Mouse (Mus musculus): Measurements from ENCODE around the gene Otof. TPM values are rescaled to one million over a fixed set of nuclear protein-coding genes. Genes with fewer than 3 reads are reported as not detected.

Gene Otof
- total and polyA plus RNA-seq, 3 experiments = under 0.01 TPM; not detected in 2

DNA sequence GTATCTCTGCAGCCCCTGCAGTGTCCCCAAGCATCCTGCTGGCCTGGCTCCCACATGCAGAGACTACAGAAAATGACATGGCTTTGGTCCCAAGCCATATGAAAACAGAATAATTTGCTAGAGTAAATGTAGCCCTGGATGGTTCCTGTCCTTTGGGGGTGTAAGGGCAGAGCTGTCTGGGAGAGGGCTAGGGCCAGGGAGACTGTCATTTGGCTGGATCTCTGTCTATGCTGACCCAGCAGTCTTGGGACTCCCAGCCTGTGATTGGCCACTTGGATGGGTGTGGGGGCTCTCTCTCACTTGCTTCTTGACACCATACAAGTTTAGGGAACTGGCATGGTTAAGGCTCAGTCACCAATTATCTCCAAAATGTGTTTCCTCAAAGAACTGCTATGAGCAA is 28.5 kb upstream of the Otof start:
- Histone ChIP-seq H3K9me3 (replicated peaks) (no peaks in the 10 kb centered on the region), H3K4me3 (ENCODE audit: low read depth, low read length) (no peak overlapping the region), H3K4me1 (ENCODE audit: insufficient read depth, low read depth, low read length) (no peaks in the 10 kb centered on the region), H3K36me3 (replicated peaks) (no peaks in the 10 kb centered on the region), H3K27me3 (ENCODE audit: insufficient read depth, low read length) (peaks cover 3% of the 10 kb centered on the region; the same call in 1 of the 2 replicates)
- DNase-seq (ENCODE audit: low spot score) = no peak
- no peak for ATAC-seq (ENCODE audit: extremely low read depth, insufficient number of reproducible peaks, low FRiP score, poor library complexity, severe bottlenecking)
- no peak for TF ChIP-seq GATA1 (IDR thresholded peaks at IDR 0.05; ENCODE audit: borderline replicate concordance, low read length)
- TF ChIP-seq TAL1 (conservative IDR thresholded peaks at IDR 0.05; ENCODE audit: low read depth, low read length) = no peak
- TF ChIP-seq POLR2AphosphoS5 (IDR thresholded peaks at IDR 0.05; ENCODE audit: insufficient replicate concordance, low read depth, low read length) = no peak
- no peak for TF ChIP-seq GATA2 (IDR thresholded peaks at IDR 0.05; ENCODE audit: borderline replicate concordance, low read depth, low read length)
- no peak for TF ChIP-seq CTCF (IDR thresholded peaks at IDR 0.05; ENCODE audit: low read depth, low read length)

DNA sequence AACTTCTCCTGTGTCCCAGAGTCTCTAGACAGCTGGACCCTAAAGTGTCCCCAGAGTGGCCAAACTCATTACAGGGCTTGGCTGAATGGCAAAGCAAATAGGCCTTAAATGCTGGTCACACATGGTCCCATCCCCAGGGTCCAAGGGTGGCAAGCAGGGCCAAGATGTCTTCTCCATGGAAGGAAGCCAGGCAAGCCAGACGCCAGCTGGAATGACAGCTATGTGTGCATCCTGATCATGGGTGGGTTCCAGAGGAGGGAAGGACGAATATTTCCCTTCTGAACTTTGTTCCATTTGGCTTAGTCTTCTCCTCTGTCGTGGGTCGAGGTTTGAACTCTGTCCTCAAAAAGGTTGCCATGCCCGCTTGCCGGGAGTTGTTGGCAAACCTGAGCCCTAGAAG is 23.4 kb upstream of the Otof start:
- TF ChIP-seq CTCF (IDR thresholded peaks at IDR 0.05; ENCODE audit: low read depth, low read length) (no peak), GATA2 (IDR thresholded peaks at IDR 0.05; ENCODE audit: borderline replicate concordance, low read depth, low read length) (no peak), GATA1 (IDR thresholded peaks at IDR 0.05; ENCODE audit: borderline replicate concordance, low read length) (no peak), TAL1 (conservative IDR thresholded peaks at IDR 0.05; ENCODE audit: low read depth, low read length) (no peak), POLR2AphosphoS5 (IDR thresholded peaks at IDR 0.05; ENCODE audit: insufficient replicate concordance, low read depth, low read length) (no peak)
- H3K27me3 ChIP-seq (ENCODE audit: insufficient read depth, low read length) = peaks cover 6% of the 10 kb centered on the region
- ATAC-seq (ENCODE audit: extremely low read depth, insufficient number of reproducible peaks, low FRiP score, poor library complexity, severe bottlenecking) = no peak

DNA sequence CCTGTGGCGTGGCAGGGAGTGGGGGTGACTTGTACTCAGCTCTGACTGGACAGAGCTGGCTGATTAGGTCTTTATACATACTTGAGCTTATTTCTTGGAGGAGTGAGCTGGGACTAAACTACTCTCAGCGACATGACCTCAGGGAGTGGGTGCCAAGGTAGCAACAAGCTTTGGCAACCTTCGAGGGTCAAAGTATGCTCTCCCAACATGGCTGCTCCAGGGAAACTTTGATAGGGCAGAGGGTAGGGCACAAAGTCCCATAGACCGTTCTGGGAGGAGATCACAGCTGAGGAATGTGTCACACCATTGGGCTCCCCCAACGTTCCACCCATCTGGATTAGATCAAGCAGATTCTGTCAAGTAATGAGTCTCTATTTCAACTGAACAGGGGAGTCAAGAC is 22.9 kb upstream of the Otof start:
- H3K4me3 ChIP-seq (ENCODE audit: low read depth, low read length) = no peak overlapping the region
- no peaks in the 10 kb centered on the region for H3K9me3 ChIP-seq (replicated peaks)
- no peak for TF ChIP-seq GATA1 (IDR thresholded peaks at IDR 0.05; ENCODE audit: borderline replicate concordance, low read length)
- no peak for TF ChIP-seq POLR2AphosphoS5 (IDR thresholded peaks at IDR 0.05; ENCODE audit: insufficient replicate concordance, low read depth, low read length)
- TF ChIP-seq TAL1 (conservative IDR thresholded peaks at IDR 0.05; ENCODE audit: low read depth, low read length) = no peak
- TF ChIP-seq GATA2 (IDR thresholded peaks at IDR 0.05; ENCODE audit: borderline replicate concordance, low read depth, low read length) = no peak
- no peak for TF ChIP-seq CTCF (IDR thresholded peaks at IDR 0.05; ENCODE audit: low read depth, low read length)
- no peaks in the 10 kb centered on the region for H3K4me1 ChIP-seq (ENCODE audit: insufficient read depth, low read depth, low read length)
- DNase-seq (ENCODE audit: low spot score) (no peak), ATAC-seq (ENCODE audit: extremely low read depth, insufficient number of reproducible peaks, low FRiP score, poor library complexity, severe bottlenecking) (no peak)
- peaks cover 6% of the 10 kb centered on the region for H3K27me3 ChIP-seq (ENCODE audit: insufficient read depth, low read length)
- no peaks in the 10 kb centered on the region for H3K36me3 ChIP-seq (replicated peaks)

More for the DNA sequence above, 23.4 kb upstream of the Otof start:
- Histone ChIP-seq H3K9me3 (replicated peaks) (no peaks in the 10 kb centered on the region), H3K4me1 (ENCODE audit: insufficient read depth, low read depth, low read length) (no peaks in the 10 kb centered on the region), H3K4me3 (ENCODE audit: low read depth, low read length) (no peak overlapping the region), H3K36me3 (replicated peaks) (no peaks in the 10 kb centered on the region)
- no peak for DNase-seq (ENCODE audit: low spot score)

DNA sequence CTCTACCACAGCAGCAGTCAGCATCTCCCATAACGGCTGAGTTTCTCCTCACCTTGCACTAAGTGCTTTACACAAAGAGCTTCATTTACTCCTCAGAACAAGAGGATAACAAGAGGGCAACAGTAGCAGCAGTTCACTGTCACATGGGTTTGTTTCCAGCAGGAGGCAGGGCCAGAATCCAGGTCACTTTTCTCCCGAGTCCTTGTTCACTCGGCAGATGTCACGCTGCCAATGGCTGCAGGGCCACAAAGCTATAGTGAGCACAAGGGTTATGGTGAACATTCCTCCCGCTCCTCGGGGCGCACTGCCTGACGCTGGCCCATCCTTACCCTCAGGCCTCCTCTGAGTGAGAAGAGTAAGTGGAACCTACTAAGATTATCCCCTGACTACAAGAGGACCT is 21.8 kb upstream of the Otof start:
- DNase-seq (ENCODE audit: low spot score) (no peak), ATAC-seq (ENCODE audit: extremely low read depth, insufficient number of reproducible peaks, low FRiP score, poor library complexity, severe bottlenecking) (no peak)
- no peak overlapping the region for H3K4me3 ChIP-seq (ENCODE audit: low read depth, low read length)
- H3K9me3 ChIP-seq (replicated peaks) = no peaks in the 10 kb centered on the region
- no peak for TF ChIP-seq CTCF (IDR thresholded peaks at IDR 0.05; ENCODE audit: low read depth, low read length)
- no peak for TF ChIP-seq GATA1 (IDR thresholded peaks at IDR 0.05; ENCODE audit: borderline replicate concordance, low read length)
- H3K36me3 ChIP-seq (replicated peaks) = no peaks in the 10 kb centered on the region
- H3K4me1 ChIP-seq (ENCODE audit: insufficient read depth, low read depth, low read length) = no peaks in the 10 kb centered on the region
- peaks cover 9% of the 10 kb centered on the region for H3K27me3 ChIP-seq (ENCODE audit: insufficient read depth, low read length)

DNA sequence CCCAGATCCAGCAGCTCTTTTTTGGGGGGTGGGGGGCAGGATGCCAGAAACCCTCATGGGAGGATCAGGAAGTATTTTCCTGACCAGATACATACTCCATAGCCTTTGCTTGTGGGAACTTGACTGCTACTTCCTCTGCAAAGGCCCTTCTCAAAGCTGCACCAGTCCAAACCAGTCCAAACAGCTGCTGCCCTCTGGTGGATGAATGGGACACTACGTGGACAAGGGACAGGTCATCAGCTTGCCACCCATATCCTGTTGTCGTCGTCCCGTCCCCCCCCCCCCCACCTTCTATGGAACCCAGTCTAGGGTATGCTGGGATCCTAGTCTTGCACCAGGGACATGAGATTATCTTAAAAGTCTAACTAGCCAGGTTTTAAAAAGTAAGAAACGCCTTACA is 20.6 kb upstream of the Otof start:
- H3K4me3 ChIP-seq (ENCODE audit: low read depth, low read length) = no peak overlapping the region
- DNase-seq (ENCODE audit: low spot score) (peak; percentile 22), ATAC-seq (ENCODE audit: extremely low read depth, insufficient number of reproducible peaks, low FRiP score, poor library complexity, severe bottlenecking) (no peak)
- no peaks in the 10 kb centered on the region for H3K36me3 ChIP-seq (replicated peaks)
- TF ChIP-seq CTCF (IDR thresholded peaks at IDR 0.05; ENCODE audit: low read depth, low read length) (peak; percentile 34; the same call in 1 of the 2 replicates), POLR2AphosphoS5 (IDR thresholded peaks at IDR 0.05; ENCODE audit: insufficient replicate concordance, low read depth, low read length) (no peak), TAL1 (conservative IDR thresholded peaks at IDR 0.05; ENCODE audit: low read depth, low read length) (no peak), GATA1 (IDR thresholded peaks at IDR 0.05; ENCODE audit: borderline replicate concordance, low read length) (no peak), GATA2 (IDR thresholded peaks at IDR 0.05; ENCODE audit: borderline replicate concordance, low read depth, low read length) (no peak)
- no peaks in the 10 kb centered on the region for H3K4me1 ChIP-seq (ENCODE audit: insufficient read depth, low read depth, low read length)
- no peaks in the 10 kb centered on the region for H3K9me3 ChIP-seq (replicated peaks)
- H3K27me3 ChIP-seq (ENCODE audit: insufficient read depth, low read length) = peaks cover 9% of the 10 kb centered on the region

DNA sequence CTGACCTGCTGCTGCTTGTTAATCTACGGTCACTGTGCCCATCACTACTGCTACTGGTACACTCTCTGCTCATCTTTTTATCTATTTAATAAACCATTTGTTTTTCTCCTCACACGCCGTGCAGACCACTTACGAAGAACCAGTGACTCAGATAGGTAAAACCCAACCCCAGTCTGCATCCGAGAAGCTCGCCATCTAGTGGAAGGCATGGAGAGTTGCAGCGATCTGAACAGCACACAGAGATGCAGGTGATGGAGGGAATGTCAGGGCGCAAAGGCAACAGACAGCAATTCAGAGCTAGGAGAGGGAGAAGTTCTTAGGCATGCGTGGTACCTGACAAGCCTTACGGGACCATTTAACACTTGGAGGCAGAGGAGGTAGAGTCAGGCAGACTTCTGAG is 14.8 kb upstream of the Otof start:
- peak; percentile 67 for TF ChIP-seq CTCF (IDR thresholded peaks at IDR 0.05; ENCODE audit: low read depth, low read length)
- TF ChIP-seq POLR2AphosphoS5 (IDR thresholded peaks at IDR 0.05; ENCODE audit: insufficient replicate concordance, low read depth, low read length) = no peak
- H3K27me3 ChIP-seq (ENCODE audit: insufficient read depth, low read length) = peaks cover 3% of the 10 kb centered on the region; the same call in 1 of the 2 replicates
- H3K36me3 ChIP-seq (replicated peaks) = no peaks in the 10 kb centered on the region
- H3K9me3 ChIP-seq (replicated peaks) = no peaks in the 10 kb centered on the region
- ATAC-seq (ENCODE audit: extremely low read depth, insufficient number of reproducible peaks, low FRiP score, poor library complexity, severe bottlenecking) (no peak), DNase-seq (ENCODE audit: low spot score) (peak; percentile 49)
- no peaks in the 10 kb centered on the region for H3K4me1 ChIP-seq (ENCODE audit: insufficient read depth, low read depth, low read length)
- H3K4me3 ChIP-seq (ENCODE audit: low read depth, low read length) = no peak overlapping the region

DNA sequence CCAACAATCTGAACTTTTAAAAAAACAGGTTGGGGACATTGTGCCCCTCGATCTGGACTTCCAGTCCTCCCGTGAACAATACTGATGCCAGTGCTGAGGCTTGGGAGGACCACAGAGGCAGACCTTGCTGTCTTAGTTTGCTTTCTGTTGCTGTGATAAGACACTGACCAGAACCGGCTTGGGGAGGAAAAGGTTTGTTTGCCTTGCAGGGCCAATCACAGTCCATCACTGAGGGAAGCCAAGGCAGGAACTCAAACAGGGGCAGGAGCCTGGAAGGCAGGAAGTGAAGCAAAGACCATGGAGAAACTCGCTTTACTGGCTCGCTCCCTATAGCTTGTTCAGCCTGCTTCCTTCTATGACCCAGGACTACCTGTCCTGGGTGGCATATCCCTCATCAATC is 10.4 kb upstream of the Otof start:
- ATAC-seq (ENCODE audit: extremely low read depth, insufficient number of reproducible peaks, low FRiP score, poor library complexity, severe bottlenecking) (no peak), DNase-seq (ENCODE audit: low spot score) (no peak)
- Histone ChIP-seq H3K27me3 (ENCODE audit: insufficient read depth, low read length) (peaks cover 5% of the 10 kb centered on the region; the same call in 1 of the 2 replicates), H3K4me3 (ENCODE audit: low read depth, low read length) (no peak overlapping the region), H3K36me3 (replicated peaks) (no peaks in the 10 kb centered on the region), H3K9me3 (replicated peaks) (no peaks in the 10 kb centered on the region), H3K4me1 (ENCODE audit: insufficient read depth, low read depth, low read length) (no peaks in the 10 kb centered on the region)
- no peak for TF ChIP-seq POLR2AphosphoS5 (IDR thresholded peaks at IDR 0.05; ENCODE audit: insufficient replicate concordance, low read depth, low read length)
- no peak for TF ChIP-seq CTCF (IDR thresholded peaks at IDR 0.05; ENCODE audit: low read depth, low read length)
- TF ChIP-seq TAL1 (conservative IDR thresholded peaks at IDR 0.05; ENCODE audit: low read depth, low read length) = no peak

All from G1E (cell line).